Mouse (Mus musculus) embryo, embryonic 10 days (tissue): ENCODE results near the gene Setd1b.
A peak's percentile ranks its signal among the peaks of the same experiment; 100 is the strongest.

ENCODE experiments used
- DNase-seq: peaks from one replicate; pipeline ENCODE4 v3.0.0-alpha.2; 2015; ENCODE audit warnings: low spot score

The Setd1b gene

DNA sequence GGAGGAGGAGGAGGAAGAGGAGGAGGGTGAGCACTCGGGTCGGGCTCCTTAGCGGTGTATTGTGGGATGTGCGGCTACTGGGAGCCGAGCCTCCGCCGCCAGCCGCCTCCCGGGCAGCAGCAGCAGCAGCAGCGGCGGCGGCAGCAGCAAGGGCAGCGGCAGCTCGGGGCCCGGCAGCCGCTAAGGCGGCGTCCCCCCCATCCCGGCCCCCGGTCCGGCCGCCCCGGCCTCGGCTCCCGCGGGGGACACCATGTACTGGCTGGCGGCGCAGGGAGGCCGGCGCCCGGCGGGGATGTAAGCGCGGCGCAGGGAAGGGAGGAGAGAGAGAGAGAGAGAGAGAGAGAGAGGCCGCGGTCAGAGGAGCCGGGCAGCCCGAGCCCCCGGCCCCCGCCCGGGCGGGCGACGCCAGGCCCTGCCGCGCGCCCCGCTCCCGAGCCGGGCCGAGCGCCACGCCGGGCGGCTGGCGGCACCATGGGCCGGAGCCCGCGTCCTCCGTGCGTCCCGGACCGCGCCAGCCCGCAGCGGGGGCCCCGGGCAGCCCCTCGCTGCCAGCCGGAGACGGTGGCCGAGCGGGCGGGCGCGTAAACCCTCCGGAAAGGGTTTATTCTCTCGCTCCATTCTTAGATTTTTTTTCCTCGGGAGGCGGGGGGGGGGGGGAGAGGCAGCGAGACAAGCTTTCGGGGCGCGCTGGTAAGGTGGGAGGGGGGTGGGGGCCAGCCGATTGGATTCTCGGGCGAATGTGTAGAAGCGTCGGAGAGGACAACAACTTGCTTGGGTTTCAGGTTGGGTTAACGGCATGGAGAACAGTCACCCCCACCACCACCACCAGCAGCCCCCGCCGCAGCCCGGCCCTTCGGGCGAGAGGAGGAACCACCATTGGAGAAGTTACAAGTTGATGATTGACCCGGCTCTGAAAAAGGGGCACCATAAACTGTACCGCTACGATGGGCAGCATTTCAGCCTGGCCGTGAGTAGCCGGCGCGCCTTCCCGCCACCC lies at the start of gene Setd1b:
Gene Setd1b (plus strand): TSS at position 33 of the 997 bp plus-strand sequence.
- peak; percentile 80 for DNase-seq

DNA sequence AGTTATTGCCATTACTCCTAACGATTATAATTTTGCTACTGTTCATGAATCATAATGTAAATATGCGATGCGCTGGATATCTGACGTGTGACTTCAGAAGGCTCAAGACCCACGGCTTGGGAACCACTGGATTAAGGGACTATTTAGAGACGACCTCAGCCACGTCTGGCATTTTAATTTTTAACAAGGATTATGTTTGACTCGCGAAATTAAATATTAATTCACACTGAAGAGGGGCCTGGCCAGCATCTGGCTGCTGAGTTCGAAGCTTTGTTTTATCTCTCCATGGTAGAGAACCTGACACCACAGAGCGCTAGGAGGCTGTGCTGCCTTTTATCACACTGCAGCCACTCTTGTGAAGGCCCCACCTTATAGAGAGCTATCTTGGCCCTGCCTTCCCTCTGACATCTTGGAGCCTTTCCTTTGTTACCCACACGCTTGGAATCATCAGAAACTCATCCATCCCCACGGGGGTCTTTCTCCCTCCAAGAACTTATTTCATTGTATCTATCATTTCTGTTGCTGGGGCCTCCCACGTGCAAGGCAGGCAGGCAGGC lies 48.8 kb upstream of the Setd1b start:
- no peak for DNase-seq

GRCm38 (mm10) chr5:123094238-123094991 lies 47.6 kb upstream of the Setd1b start:
- DNase-seq, result no peak

GRCm38 (mm10) chr5:123096299-123096698 lies 45.7 kb upstream of the Setd1b start:
- DNase-seq, result no peak

DNA sequence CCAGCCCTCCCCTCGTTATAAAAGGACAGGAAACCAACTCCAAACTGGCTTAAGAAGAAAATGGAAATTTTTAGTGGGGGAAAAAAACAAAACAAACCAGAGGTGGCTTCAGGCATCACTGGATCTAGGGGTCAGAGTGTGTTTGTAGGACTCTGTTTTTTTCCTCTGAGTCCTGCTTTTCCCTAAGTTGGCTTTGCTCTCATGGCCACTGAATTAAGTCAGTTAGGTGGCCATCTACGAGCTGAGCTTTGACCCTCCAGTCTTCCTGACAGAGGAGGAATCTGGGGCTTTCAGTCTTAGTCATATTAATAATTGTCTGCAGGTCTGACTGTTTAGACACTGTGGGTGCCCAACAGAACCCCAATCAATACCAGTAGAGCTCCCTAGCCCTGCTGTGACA lies 43.5 kb upstream of the Setd1b start:
- no peak for DNase-seq

DNA sequence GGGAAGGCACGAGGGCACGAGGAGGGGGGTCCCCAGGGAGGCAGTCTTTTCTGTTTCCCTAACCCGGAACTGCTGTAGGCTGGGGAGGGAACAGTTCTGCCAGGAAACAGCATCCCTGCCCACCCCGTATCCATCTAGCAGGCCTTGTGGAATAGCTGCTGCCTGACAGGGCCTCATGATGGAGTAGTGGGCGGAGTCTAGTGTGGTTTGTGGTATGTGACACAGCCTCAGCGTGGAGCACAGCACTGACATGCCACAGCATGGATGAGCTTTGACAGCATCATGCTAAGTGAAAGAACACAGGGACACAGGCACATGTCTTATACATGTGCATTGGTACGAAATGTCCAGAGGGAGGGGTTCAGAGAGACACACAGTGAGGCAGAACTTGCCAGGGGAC lies 39.6 kb upstream of the Setd1b start:
- peak; percentile 48 for DNase-seq

- no peak for DNase-seq
Measured at GRCm38 (mm10) chr5:123103556-123103955, 38.4 kb upstream of the Setd1b start.

- DNase-seq, result no peak
Measured at GRCm38 (mm10) chr5:123104769-123105168, 37.2 kb upstream of the Setd1b start.

DNA sequence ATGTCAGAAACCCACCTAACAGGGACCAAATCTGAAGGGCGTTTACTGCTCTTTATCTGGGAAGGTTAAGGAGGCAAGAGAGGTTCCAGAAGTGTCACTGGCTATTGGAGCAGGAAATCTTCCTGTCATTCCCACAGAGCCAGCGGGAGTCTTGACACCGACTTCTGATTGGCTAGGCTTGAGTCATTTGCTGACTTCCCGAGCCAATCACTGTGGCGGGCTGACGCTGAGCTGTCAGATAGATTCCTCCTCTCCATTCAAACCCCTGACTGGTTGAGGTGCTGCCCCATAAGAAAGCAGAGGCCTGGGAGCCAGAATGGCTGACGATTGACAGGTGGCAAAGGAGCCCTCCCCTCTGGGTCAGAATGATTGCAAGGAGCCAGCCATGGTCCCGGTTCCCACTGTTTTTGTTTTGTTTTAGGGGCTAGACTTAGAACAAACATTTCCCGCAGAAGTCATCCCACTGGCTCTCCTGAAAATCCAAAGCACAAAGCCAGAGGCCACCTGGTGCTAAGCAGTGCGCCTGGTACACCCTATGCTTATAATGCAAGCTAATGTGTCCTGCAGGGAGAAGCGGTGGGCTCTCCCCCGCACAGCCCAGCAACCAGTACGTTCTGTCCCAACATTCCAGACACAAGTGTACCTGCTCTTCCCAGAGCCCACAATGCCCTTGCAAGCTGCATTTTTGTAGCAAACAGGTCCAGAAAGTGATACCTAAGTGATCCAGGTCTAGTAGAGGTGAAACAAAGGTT lies 32.4 kb upstream of the Setd1b start:
- DNase-seq, result peak; percentile 79

DNA sequence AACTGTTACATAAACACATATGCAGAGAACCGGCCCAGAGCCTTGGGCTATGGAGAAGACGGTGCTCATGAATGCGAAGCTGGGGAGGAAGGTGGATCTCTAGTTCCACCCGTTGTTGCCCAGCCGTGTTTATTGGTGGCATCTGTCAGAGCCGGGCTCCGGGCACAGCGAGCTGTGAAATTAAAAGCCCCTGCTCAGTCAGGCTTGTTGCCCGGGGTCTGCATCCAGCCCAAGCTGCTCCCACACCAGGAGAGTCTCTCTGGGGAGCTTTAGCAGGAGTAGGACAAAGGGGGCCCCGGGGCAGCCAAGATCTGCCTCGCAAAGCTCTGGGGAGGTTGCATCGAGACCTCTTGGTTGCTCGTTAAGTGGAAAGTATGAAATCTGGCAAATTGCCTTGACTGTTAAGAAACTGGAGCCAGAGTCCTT lies 31.7 kb upstream of the Setd1b start:
- DNase-seq, result no peak

GRCm38 (mm10) chr5:123114109-123114508 lies 27.9 kb upstream of the Setd1b start:
- no peak for DNase-seq

GRCm38 (mm10) chr5:123114924-123115323 lies 27.1 kb upstream of the Setd1b start:
- peak; percentile 55 for DNase-seq

DNA sequence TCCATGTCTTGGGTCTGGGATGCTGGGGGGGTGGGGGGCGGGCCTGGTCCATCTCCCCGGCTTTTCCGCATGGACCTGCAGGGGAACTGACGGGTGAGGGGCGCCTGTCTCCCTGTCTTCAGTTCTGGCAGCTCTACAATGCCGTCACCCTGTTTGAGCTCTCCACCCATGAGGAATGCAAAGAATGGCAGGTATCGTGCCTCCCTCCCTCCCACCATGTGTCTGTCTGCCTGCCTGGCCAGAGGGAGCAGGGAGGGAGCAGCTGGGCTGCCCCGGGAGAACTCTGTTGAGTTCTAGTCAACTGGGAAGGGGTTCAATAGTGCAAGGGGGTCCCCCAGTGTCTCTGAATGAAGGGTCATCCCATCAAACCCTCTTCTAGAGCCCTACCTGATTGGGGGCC lies 25.9 kb upstream of the Setd1b start:
- DNase-seq, result no peak

GRCm38 (mm10) chr5:123117257-123117656 lies 24.7 kb upstream of the Setd1b start:
- DNase-seq, result peak; percentile 88

- DNase-seq, result no peak
Measured at GRCm38 (mm10) chr5:123117773-123118172, 24.2 kb upstream of the Setd1b start.

GRCm38 (mm10) chr5:123118826-123119225 lies 23.2 kb upstream of the Setd1b start:
- no peak for DNase-seq

GRCm38 (mm10) chr5:123120624-123121215 lies 21.3 kb upstream of the Setd1b start:
- DNase-seq, result no peak

DNA sequence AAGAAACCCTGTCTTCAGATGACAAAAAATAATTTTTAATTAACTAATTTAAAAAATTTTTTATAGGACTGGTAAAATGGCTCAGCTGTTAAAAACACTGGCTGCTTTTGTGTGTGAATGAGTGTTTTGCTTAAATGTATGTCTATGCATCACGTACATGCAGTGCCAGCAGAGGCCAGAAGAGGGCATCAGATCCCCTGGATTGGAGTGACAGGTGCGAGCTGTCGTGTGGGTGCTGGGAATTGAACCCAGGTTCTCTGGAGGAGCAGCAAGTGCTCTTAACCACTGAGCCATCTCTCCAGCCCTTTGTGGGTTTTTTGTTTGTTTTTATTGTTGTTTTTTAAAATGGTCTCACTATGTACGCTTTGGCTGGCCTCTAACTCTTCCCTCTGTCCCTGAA lies 19.8 kb upstream of the Setd1b start:
- no peak for DNase-seq

- no peak for DNase-seq
Measured at GRCm38 (mm10) chr5:123125105-123125504, 16.9 kb upstream of the Setd1b start.

DNA sequence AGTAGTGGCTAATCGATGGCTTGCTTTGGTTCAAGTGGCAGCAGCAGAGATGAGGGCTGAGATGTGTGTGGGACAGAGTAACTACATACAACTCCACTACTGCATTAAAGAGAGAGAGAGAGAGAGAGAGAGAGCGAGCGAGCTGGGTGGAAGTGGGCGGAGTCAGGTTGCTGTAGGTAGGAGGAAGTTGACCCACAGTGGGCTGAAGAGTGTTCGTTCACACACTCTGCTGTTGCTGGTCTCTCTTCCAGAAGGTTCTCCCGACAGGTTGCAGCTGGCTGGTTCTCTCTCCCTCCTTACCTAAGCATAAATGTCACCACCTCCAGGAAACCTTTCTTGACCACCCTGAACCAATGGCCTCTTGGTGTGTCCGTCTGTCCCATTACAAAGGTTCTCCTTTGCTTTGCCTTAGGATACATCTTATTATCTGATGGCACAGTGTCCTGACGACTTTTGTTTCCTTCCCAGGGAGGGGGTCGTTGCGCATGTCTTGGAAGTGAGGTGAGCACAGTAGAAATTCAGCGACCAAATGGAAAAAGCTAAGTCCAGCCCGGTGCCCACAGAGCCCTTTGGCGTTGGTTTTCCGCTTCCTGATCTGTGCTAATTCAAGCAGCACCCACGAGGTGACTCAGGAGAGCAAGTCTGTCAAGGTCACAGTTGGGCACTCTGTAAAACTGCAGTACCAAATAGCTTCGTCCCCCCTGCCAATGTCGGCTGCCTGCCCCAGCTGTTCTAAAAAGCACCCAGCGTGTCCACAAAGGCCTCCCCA lies 16.2 kb upstream of the Setd1b start:
- no peak for DNase-seq

DNA sequence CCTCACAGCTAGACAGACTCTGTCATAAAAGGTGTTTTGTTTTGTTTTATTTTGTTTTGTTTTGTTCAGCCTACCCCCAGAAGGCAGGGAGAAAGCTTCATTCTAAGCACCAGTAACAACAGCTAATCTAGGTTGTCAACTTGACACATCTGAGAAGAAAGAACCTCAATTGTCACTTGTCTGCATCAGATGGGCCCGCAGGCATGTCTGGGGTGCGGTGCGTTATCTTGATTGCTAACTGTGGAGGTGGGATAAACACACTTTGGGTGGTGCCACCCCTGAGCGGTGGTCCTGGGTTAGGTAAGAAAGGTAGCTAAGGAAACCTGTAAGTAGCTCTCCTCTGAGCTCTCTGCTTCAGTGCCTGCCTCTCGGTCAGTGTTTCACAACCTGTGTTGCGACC lies 15.0 kb upstream of the Setd1b start:
- DNase-seq, result no peak
